Mouse (Mus musculus) gastrocnemius, postnatal 14 days (tissue): ENCODE measurements around the gene AC134908.4. TPM values are rescaled to one million over a fixed set of nuclear protein-coding genes. Genes with fewer than 3 reads are reported as not detected.
"Not testable (repeated sequence)": the region's sequence is repeated elsewhere in the genome, so short reads cannot be mapped to it uniquely, and the experiment has no call there.

Experiments used
- DNase-seq: peaks from one replicate; pipeline ENCODE4 v3.0.0; 2021; ENCODE audit warnings: mixed read lengths
- intact Hi-C: fragments of 180-260 bp; cut with DNase I; formaldehyde crosslinking; loops from one replicate; pipeline ENCODE4 v1.15.1; 2025; ENCODE audit warnings: low total_unique reads
- total RNA-seq, 2 experiments: library from RNA; stranded (reverse); gene quantifications; 2 replicates each; pipeline ENCODE4 v1.2.3; 2021

Gene AC134908.4
- total RNA-seq, 2 experiments from 2014 or later: not detected

DNA sequence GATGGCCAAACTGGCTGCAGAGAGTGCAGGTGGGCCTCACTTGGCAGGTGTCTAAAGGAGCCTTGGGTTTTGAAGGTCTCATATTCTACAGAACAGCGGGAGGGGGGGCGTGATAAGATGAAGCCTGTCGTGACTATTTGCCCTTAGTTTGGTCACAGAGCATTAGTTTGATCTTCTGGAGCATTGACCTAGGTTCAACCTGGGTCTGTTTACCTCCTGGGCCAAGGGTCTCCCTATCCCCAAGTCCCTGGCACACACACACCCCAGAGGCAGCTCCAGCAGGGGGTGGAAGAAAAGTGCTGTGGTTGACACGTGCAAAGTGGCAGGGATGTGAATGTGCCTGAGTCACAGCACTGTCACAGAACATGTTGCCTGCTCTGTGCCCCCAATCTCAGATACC is 15.4 kb upstream of the AC134908.4 start:
- no peak for DNase-seq
- intact Hi-C loops: no loop called here

DNA sequence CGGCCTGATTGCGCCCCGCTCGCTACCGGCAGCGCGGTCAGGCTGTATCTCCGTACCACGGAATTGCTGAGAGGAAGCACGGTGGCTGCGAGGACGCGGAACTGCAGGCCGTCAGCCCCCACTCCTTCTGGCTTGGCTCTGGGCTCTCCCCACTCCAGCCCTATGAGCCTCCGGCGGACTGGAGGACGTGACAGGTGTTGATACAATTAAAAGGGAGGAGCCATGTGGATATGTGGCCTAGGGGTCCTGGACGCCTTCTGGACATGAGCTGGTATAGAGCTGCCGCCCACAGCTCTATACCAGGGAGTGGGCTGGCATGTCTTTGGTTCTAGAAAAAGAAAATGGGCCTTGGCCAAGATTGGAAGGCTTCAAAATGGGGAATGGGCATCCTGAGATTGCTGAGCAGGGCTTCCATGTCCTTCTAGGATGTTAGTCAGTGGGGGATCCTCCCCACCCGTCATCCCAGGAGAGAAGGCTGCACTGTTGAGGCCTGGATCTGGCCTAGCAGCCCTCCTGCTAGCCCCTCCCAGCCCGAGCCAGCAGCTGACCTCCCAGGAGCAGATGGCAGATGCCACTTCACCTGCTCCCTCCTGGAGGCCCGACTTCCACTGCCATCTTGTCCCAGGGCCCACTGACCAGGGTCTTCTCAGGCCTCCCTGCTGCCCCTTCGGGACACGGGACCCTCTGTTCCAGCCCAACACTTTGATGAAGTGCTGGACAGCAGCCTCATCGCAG is 14.3 kb upstream of the AC134908.4 start:
- DNase-seq: no peak
- intact Hi-C loops: no loop called here

DNA sequence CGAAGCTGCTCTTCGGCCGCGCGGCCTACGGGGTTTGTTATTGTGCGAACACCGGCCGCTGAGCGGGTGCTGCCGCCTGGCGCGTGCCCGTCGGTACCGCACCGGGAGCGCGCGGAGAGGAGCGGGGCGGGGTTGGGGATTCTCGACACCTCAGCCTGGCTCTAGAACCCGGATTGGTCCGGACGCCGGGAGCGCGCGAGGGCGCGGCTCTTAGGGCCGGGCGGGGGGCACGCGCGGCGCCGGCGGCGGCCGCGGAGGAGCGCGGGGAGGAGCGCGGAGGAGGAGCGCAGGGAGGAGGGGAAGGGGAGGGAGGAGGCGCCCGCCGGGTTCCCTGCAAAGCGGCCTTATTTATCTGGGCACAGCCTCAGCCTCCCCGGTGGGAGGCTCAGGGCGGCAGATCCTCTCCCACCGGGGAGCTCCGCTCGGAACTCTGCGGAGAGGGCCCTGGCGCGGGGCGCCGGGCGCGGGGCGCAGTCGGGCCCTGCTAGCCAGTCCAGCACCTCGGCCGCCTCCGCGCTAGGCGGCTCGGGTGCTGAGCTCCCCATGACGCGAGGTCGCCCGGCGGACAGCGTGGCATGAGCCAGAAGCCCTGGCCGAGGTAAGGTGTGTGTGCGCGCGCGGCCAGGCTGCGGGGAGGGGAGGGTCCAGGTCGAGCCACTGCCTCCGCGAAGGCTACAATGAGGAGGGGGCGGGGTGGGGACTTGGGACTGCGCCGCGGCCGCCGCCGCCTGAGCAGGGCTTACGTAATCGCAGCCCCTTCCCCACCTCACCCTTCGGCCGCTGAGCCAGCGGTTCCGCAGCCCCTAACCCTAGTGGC is 13.5 kb upstream of the AC134908.4 start, which contains the start of gene Fbxl16:
Fbxl16 (plus strand) TSS at position 297 of the 817 bp plus-strand sequence.
- peak; percentile 64 for DNase-seq
- intact Hi-C loops: no loop called here

DNA sequence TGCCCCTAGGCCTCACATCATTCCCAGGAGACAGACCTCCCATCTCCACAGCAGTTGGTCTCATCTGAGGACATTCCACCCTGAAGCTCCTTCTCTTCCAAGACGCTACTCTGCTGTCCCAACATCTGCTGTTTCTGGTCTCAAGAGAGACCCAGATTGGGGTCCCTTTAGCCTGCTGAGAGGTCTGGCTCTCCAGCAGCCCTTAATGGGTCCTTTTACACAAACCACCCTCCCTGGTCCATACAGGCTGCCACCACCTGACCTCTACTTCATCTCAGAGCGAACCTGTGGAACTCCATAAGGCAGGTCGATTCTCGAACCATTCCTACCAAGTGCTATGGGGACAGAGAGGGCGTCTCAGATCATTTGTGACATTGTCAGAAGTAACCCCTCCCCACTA is 12.6 kb upstream of the AC134908.4 start:
- no peak for DNase-seq
- intact Hi-C loops: no loop called here

DNA sequence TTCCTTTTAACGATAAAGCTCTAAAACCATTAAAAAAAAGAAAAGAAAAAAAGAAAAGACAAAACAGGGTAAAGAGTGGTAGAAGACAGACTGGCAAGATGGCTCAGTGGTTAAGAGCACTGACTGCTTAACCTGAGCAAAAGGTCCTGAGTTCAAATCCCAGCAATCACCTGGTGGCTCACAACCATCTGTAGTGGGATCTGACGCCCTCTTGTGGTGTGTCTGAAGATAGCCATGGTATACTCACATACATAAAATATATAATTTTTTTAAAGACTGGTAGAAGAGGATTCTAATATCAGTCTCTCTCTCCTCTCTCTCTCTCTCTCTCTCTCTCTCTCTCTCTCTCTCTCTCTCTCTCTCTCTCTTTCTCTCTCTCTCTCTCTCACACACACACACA is 12.0 kb upstream of the AC134908.4 start:
- intact Hi-C loops, DNase-seq: not testable (repeated sequence)

DNA sequence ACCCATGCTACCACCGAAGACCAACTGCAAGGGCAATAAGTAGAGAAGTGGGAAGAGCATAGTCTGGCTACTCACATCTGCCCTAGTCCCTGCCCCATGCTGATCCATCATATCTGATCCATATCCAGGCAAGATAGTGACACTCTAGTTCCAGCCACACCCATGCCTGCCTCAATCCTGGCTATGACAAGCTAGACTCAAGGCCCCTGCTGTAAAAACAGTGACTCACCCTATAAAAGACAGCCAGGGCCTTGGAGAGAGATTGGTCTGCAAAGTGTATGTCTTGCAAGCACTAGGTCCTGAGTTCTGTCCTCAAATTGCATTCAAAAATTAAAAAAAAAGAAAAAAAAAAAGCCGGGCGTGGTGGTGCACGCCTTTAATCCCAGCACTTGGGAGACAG is 11.0 kb upstream of the AC134908.4 start:
- no peak for DNase-seq
- intact Hi-C loops: no loop called here

DNA sequence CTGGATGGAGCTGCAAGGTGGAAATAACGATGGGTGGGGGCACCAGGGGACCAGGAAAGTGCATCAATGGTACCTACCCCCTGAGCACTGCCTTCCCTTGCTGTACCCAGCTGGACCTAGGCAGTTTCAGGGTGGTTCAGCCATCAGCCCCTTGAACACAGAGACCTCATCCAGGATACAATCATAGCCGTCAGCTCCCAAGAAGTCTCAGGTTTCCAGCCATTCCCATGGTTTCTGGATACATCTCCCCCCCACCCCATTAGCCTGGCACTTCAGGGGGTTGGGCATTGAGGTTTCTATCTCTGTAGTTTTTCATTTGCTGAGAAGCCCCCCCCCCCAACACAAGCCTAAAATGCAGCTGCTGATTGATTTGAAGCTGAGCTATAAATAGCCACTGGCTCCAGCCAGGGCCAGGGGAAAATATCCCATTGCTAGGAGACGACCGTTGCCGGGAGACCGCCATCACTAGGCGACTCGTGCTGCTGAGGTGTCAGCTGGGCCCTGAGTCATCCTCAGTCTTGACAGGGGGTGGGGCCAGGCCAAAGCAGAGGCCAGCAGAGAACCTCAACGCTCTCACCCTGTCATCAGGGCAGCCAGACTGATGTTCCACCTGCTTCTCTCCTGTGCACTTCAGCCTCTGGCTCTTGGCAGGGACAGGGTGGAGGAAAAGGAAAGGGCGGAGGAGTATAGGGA is 7.5 kb upstream of the AC134908.4 start:
- DNase-seq: peak; percentile 70
- intact Hi-C loops: loop anchor here (2.0 kb wide), 1 partner anchor 30 kb away; the partner anchor contains the start of gene Narfl

DNA sequence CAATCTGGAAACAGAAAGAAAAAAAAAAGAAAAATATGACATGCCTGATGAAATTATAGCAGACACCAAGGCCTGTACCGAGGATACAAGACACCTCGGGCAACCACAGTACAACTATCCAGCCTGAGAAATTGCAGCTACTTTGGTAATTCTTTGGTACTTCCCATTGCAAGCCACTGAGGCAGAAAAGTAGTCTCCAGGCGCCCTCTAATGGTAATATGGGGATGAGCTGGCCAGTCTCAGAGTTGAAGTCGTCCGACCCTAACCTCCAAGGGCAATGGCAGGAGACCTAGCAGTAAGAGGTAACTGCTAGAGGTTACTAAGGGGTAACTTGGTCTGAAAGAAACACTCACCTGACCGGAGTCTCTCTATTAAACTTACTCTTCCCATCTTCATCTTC is 5.6 kb upstream of the AC134908.4 start:
- intact Hi-C loops: no loop called here

DNA sequence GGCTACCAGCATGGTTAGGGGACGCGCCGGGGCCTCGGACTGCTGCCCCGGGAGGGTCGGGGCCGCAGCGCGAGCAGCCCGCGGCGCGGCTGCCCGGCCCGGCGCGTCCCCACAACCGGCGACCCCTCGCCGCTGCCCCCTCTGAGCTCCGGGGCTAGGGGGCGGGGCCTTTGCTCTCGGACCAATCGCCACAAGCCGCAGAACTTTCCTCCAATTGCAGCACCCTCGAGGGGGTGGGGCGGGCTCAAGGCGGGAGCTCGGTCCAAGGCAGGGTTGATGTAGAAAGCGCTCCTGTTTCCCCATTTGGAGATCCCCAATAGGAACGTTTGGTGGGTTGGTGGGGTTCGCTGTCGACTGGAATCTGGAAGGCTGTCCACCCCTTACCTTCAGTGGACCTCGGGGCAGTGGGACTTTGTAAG is 1.5 kb upstream of the AC134908.4 start, which contains the start of gene Metrn:
Metrn (minus strand) TSS at position 186 of the 419 bp plus-strand sequence.
- intact Hi-C loops: loop anchor here (5.0 kb wide), 1 partner anchor 65 kb away; no protein-coding TSS in a partner anchor
- peak; percentile 92 for DNase-seq

More for the DNA sequence above, 5.6 kb upstream of the AC134908.4 start:
- DNase-seq: peak; percentile 52

DNA sequence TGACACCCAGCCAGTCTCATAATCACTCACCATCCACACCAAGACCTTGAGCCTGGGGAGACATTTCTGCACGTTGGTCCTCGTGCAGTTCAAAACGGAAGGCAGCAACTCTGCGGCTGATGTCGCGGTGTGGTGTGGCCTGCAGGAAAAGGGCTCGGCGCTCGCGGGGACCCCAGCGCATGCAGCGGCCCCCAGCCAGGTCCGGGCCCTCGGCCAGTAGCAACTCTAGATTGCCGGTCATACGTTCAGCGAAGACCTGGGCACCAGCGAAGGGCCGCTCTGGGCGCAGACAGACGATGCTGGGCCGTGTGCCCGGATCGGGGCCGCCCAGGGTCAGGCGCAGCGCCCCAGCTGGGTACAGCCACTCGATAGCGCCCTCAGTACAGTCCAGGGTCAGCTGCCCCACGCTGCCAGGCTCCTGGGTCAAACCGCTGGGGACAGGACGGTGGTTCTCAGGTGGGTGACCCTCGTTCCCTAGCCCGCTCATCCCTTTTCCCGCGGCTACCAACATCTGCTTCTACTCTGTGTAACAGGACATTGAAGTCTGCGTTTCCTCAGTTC is 832 bp upstream of the AC134908.4 start:
- intact Hi-C loops: loop anchor here (5.0 kb wide), 1 partner anchor 64 kb away; no protein-coding TSS in a partner anchor
- peak; percentile 63 for DNase-seq

DNA sequence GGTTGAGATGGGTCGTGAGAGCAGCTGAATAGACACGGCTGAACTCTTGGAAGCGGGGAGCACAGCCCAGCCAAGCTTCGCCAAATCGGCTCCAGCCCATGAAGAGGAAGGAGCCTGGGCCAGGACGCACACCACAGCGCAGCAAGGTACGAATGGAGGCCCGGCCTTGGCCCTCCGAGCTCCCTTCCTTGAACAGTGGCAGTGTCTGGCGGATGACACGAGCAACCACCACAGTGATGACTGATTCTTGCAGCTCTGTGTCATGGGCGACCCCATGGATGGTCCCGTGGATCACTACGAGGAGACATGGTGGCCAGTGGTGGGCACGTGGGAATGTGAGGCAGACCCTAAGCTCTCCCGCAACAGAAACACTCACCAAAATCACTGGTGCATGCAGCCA is 461 bp downstream of the AC134908.4 start:
- intact Hi-C loops: loop anchor here (5.0 kb wide), 1 partner anchor 63 kb away; no protein-coding TSS in a partner anchor
- no peak for DNase-seq

DNA sequence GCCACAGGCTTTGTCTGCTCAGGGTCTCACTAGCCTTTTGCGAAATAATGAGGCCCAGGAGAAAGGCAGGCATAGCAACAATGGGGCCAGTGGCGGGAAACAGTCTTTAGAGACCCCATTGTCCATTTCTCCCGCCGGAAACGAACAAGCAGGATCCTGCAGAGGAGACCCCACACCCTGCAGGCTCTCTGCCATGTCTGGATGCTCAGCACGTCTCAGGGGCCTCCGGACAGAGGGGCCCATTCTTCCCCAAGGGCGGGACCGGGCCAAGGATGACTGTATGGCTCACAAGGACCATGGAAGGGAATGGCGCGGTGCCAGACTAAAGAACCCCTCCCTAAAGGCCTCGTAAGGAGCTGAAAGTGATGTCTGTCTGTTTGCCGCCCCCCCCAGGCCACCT is 1.3 kb downstream of the AC134908.4 start:
- intact Hi-C loops: no loop called here
- DNase-seq: no peak

DNA sequence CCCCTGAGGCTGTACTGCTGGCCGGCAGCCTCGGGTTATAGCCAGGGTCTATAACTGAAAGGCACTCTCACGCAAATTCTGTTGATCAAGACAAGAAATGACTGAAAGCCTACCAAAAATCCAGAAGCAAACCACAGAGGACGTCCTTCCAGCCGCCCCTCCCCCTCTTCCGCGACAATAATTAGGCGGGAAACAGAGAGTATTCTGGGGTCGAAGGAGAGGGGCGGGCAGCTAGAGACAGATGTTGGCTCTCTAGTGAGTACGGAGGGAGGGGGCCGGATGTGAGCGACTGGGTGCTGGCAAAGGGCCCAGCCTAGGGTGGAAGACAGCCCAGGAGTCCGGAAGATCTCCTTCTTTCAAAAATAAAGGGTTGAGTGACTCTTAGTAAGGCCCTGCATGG is 2.8 kb downstream of the AC134908.4 start, which contains the start of gene Fam173a:
Fam173a (minus strand) TSS at position 287 of the 400 bp plus-strand sequence.
- peak; percentile 84 for DNase-seq
- intact Hi-C loops: no loop called here

DNA sequence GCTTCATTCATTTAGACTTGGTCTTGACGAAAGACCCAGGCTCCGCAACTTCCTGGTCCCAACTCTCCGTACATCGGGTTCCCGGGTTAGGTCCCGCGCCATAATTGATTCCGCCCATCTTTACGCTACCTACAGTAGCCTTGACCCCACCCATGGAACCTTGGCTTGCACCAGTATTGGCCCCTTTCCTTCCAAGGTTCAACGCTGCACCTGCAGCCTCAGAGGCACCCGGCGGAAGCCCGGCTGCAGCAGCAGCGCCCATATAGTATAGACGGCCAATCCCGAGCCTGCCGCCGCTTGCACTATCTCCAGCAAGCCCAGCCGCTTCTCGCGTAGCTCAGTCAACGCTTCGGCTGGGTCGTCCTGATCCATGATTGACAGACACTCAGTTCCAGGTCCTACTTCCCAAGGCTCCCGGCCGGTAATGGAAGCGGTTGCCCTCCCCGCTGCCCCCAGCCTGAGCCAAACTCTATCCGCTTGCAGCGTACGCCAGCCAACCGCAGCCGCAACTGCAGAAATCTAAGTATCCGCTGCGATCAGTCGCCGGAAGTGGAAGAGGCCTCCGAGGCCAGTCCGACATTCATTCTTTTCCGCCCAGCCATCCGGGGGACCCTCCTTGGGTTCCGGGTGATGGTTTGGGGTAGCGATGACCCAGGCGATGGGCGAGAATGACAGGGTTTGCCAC is 3.5 kb downstream of the AC134908.4 start:
- intact Hi-C loops: no loop called here

DNA sequence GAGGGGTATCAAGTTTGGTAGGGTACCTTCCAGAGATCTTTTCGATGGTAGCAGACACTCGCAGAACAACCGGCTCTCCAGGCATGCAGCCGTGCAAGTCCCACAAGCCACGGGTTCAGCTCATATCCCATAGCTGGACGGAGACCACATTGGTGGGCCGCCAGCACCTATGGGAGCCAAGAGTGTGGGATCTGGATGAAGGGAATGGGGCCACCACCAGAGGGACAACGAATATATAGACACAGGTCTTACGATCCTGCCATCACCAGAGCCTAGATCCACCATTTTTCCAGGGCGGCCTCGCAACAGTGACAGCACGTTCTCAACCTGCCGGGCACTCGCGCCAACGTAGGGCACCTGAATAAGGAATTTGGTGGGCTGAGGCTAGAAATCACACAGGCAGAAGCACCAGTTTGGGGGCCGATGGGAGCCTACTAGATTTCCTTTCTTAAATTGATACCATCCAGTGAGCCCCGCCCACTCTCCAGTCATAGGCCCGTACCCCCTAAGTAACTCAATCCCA is 4.1 kb downstream of the AC134908.4 start:
- intact Hi-C loops: no loop called here
- no peak for DNase-seq

More for the DNA sequence above, 3.5 kb downstream of the AC134908.4 start:
- DNase-seq: peak; percentile 84

DNA sequence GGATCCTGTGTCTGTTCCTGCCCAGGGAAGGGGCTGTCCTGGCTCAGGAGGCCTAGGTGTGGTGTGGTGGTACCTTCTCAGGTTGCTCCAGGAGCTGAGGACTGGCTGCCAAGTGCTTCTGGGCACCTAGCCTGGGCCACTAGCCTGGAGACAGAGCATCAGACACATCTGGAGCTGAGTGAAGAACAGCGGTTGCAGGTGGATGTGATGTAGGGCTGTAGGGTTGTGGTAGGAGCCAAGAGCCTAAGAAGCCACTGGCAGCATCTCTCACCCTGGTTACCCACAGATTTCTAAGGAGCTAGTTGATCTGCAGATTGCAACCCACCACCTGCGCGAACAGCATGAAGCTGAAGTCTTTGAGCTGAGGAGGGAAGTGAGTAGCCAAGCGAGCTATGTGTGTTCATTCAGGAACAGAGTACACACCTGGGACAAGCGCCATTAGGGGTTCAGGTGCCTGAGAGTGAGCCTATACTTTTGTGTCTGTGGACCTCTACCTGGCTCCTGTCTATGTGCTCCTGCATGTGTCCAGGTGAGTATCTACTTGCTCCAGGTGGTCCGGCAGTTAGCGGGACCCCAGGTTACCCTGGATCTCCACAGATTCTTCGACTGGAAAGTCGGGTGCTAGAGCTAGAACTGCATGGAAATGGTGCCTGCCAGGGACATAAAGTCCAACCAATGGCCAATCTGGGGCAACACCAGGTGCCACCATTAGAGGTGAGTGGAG is 8.5 kb downstream of the AC134908.4 start:
- no peak for DNase-seq
- intact Hi-C loops: no loop called here

DNA sequence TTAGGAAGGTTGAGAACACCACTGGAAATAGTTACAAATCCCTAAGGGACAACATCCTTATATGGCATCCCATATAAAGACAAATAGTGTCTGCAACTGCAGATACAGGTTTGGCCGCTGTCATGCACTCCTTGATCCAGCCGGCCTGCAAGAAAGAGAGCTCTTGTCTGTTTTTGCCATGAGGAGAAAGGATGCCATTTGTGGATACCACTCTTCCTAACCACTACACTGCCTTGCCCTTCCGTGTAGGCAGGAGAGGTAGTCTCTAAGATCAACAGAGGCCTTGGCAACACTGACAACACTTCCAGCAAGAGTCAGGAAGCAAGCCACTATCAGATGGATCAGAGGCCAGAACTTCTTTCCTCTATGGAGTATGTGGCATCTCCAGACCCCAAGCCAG is 9.2 kb downstream of the AC134908.4 start, which contains the start of gene Ccdc78:
Ccdc78 (plus strand) TSS at position 301 of the 400 bp plus-strand sequence.
- intact Hi-C loops: no loop called here
- no peak for DNase-seq

DNA sequence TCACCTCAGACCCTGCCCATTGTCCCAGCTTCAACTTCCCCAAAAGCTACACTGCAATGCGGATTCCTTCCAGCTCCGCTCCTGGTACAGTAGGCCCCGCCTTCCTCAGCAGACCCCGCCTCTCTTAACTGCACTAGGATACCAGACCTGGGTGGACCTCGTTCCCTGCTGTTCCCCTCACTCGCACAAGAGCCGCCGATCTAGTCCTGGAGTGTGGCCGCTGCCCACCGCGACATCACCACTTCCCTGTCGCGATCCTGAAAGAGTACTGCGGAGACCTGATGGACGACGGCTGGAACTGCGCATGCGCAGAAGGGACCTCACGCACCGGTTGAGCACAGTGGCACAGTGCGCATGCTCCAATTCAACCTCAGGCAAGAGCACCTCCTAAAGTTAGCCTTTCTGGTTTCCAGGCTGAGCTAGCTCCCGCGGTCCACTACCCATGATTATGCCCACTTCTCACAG is 10.1 kb downstream of the AC134908.4 start, which contains the start of gene Haghl:
Haghl (minus strand) TSS at position 393 of the 465 bp plus-strand sequence.
- intact Hi-C loops: no loop called here
- DNase-seq: peak; percentile 95
